Mouse (Mus musculus) left cerebral cortex, postnatal 14 days (tissue): ENCODE results near the gene Myo3b. TPM values are rescaled to one million over a fixed set of nuclear protein-coding genes. Genes with fewer than 3 reads are reported as not detected.
"Not testable (repeated sequence)": the region's sequence is repeated elsewhere in the genome, so short reads cannot be mapped to it uniquely, and the experiment has no call there.

Experiments used
- DNase-seq, 2 experiments: peaks; one replicate each; pipeline ENCODE4 v3.0.0; 2021 to 2022; ENCODE audit warnings: low spot score in 2 of 2, mixed read lengths in 1 of 2
- intact Hi-C: fragments of 180-260 bp; cut with DNase I; formaldehyde crosslinking; loops from one replicate; pipeline ENCODE4 v1.15.1; 2025
- total RNA-seq, 2 experiments: library from RNA; stranded (reverse); gene quantifications; 2 replicates each; pipeline ENCODE4 v1.2.3; 2021

Gene Myo3b
- total RNA-seq, 2 experiments from 2014 or later: 1.0 to 1.1 TPM

DNA sequence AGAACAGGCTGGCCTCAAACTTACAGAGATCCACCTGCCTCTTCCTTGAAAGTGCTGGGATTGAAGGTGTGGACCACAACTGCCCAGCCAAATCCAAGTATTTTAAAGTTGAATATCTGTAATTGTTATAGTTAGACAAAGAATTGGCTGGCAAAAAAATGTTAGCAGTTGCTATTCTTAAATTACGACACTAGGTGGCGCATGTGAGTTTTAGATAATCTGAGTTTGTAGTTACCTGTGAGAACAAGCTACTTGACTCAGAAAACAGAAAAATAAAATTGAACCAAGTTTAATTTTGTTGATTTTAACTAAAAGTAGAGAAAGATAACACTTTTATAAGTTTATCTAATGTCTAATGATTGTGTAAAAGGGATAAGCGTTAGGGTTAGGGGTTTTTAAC is 187.8 kb downstream of the Myo3b start:
- intact Hi-C loops: loop anchor here (2.0 kb wide), 1 partner anchor 332 kb away; no protein-coding TSS in a partner anchor
- peak in 1 of 2 experiments; percentile 42 for DNase-seq

DNA sequence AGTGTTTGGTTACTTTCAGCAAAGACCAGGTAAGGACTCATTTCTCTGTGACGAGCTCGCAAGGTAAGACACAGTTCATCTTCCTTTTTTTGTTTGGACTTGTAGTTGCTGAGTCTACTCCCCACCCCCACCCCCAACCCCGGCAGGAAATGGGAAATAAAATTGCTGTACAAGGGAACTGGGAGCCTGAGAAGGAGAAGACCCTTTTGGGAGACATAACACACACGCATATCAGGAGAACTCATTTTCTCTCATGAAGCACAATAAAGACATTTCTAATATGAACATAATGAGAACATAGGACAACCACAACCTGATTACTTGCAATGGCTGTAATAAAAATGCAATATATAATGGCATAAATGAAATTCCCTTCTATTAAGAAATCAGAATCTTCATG is 195.5 kb downstream of the Myo3b start:
- DNase-seq, intact Hi-C loops: not testable (repeated sequence)

DNA sequence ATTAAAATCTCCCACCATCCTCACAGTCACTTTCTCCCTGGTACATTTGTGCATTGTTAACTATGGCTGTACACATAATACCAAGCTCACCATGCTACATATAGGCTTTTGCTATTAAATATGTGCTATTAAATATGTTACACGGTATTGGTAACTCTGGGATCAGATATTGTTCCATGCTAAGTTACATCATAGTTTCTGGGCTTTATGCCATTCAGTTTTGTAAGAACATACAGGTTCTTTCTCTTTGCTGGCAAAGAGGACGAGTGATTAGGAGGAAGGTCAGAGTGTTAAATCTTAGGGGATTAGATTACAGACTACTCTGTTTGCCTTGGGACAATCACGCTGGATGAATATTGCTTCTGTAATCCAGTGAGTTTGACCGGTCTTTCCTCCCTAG is 207.1 kb downstream of the Myo3b start:
- intact Hi-C loops: no loop called here
- DNase-seq: no peak

- intact Hi-C loops: no loop called here
- no peak for DNase-seq
These were observed 209.7 kb downstream of the Myo3b start for GRCm38 (mm10) chr2:70248616-70249015.

GRCm38 (mm10) chr2:70249872-70250271 is 210.9 kb downstream of the Myo3b start:
- DNase-seq: peak in 1 of 2 experiments; percentile 16
- intact Hi-C loops: no loop called here

DNA sequence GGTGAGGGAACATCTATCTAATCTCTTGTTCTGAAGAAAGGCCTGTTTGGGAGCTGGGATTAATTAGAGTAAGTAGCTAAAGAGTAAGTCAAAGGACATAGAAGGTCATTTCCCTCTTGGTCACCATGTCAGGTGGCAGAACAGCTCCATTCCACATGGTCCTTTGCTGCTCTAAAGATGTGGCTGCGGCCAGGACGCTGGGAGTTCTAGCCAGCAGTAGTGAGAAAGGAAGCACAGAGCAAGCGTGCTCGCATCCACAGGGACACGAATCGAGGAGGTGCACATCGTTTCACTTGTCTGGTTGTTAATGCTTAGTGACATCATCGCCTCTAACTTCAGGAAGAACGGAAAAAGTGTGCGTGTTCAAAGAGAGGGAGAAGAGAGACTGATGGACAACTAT is 212.3 kb downstream of the Myo3b start:
- intact Hi-C loops: no loop called here

GRCm38 (mm10) chr2:70259357-70260000 is 220.6 kb downstream of the Myo3b start:
- intact Hi-C loops: loop anchor here (1.0 kb wide), 1 partner anchor 299 kb away; no protein-coding TSS in a partner anchor

More for the DNA sequence above, 212.3 kb downstream of the Myo3b start:
- no peak for DNase-seq

DNA sequence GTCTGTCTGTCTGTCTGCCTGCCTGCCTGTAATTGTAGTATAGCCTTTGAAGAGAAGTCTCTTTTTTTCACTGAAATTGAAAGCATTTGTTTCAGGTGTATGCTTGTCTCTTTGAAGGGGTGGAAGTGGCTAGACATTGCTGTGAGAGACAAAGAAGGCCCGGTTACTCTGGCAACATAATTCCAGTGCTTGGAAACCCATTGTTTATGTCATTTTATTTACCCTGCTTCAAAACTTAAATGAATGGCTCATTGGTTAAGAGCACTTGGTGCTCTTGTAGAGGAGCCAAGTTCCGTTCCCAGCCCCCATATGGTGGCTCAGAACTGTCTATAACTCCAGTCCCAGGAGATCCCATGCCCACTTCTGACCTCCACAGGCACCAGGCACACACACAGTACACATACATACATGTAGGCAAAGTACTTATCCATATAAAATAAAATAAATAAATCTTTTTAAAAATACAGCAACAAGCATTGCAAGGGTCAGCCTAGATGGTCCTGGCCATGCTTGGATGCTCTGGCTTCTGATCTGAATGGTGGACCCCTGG is 221.8 kb downstream of the Myo3b start:
- DNase-seq: no peak
- intact Hi-C loops: no loop called here

More at GRCm38 (mm10) chr2:70259357-70260000, 220.6 kb downstream of the Myo3b start:
- DNase-seq: peak; percentile 41 to 45

GRCm38 (mm10) chr2:70261703-70262564 is 223.0 kb downstream of the Myo3b start:
- intact Hi-C loops: no loop called here

DNA sequence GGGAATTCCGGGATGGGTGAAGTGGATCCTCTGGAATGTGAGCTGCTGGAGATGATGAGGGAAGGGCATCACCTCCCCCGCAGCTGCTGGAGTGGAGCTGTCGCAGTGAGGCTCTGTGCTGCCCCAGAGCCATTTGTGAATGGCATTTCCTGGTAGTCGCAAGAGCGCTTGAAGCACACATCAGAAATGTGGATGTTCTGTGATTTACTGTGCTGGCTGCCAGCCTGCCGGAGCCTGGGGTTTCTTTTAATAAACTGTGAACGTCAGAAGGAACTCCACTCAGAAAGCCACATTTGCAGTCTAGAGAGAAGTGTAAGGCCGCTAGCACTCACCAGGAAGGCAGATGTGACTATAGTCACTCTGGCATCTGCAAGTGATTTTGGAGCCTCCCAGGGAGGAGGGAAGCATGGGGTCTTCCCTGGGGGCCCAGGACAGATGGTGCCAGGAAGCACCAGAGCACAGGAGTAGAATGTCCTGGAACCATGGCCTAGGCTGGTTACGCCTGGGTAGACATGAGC is 223.7 kb downstream of the Myo3b start:
- intact Hi-C loops: no loop called here
- peak; percentile 57 to 58 for DNase-seq

More at GRCm38 (mm10) chr2:70261703-70262564, 223.0 kb downstream of the Myo3b start:
- DNase-seq: no peak

GRCm38 (mm10) chr2:70278425-70279277 is 239.7 kb downstream of the Myo3b start:
- intact Hi-C loops: no loop called here
- DNase-seq: no peak

- intact Hi-C loops: no loop called here
- DNase-seq: no peak
These were observed 245.2 kb downstream of the Myo3b start for GRCm38 (mm10) chr2:70284109-70284508.

GRCm38 (mm10) chr2:70291063-70291462 is 252.1 kb downstream of the Myo3b start:
- intact Hi-C loops: no loop called here
- no peak for DNase-seq

GRCm38 (mm10) chr2:70292776-70293175 is 253.8 kb downstream of the Myo3b start:
- intact Hi-C loops: no loop called here
- no peak for DNase-seq

GRCm38 (mm10) chr2:70302905-70303304 is 264.0 kb downstream of the Myo3b start:
- DNase-seq: peak in 1 of 2 experiments; percentile 54

DNA sequence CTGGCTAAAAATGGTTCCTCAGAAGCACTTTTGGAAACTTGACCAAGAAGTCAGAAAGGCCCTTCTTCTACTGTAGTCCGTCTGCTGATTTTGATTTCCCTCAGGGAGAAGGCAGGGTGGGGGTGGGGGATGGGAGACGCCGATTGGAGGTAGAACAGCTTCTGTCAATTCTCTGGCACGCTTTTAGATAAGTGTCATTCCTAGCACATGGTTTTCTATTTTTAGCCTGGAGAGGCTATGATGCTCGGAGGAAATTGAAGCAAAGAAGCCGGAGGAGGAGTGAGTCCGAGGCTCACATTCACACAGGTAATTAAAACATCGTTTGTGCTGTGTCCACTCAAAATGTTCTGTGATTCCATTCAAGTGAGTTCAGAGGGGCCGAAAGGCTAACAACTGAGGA is 276.2 kb downstream of the Myo3b start:
- intact Hi-C loops: no loop called here
- DNase-seq: no peak

More at GRCm38 (mm10) chr2:70302905-70303304, 264.0 kb downstream of the Myo3b start:
- intact Hi-C loops: no loop called here

- DNase-seq: no peak
- intact Hi-C loops: no loop called here
These were observed 276.8 kb downstream of the Myo3b start for GRCm38 (mm10) chr2:70315734-70316133.

- intact Hi-C loops: no loop called here
- no peak for DNase-seq
These were observed 278.9 kb downstream of the Myo3b start for GRCm38 (mm10) chr2:70317850-70318249.
